Mouse (Mus musculus) adrenal gland, adult (tissue): ENCODE measurements at regions not wholly inside any gene's neighbourhood (a gene's known extent, or its start where the extent isn't known, plus 50 kb on each side); places are given as distances from the start of the nearest gene placed in this dataset.

ENCODE experiments used
- DNase-seq, 2 experiments: peaks; one replicate each; pipeline ENCODE4 v3.0.0; 2022 to 2023; ENCODE audit warnings: low spot score in 1 of 2; ENCODE audit not compliant: inconsistent age in 2 of 2

DNA sequence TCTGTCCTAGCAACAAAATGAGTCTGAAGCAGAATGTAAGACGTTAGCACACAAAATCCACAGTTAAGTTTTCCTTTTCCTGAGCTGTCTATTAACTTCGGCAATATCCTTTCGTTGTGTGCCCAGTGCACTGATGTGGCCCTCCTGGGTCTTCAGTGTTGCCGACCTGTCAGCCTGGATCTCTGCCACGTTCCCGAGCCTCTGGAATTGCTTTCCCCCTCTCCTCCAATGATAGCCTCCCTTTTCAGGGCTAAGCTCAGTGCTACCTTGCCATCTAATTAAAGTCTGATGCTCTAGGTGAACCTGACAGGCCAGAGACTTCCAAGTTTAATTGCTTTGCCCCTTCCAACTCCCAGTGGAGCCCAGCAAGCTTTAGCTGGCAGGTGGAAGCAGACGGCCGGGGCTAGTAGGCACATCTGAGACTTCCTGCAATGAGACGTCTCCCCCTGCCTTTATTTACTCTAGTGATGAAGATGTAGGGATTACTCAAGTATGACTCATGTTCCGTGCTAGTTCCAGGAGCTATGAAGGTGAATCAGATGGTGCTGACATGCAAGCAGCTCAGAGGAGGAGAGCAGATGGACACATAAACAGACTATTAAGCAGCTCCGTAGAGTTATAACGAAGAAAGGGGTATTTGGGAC is 894.3 kb upstream of the Car8 start:
- peak in 1 of 2 experiments; percentile 73 for DNase-seq

DNA sequence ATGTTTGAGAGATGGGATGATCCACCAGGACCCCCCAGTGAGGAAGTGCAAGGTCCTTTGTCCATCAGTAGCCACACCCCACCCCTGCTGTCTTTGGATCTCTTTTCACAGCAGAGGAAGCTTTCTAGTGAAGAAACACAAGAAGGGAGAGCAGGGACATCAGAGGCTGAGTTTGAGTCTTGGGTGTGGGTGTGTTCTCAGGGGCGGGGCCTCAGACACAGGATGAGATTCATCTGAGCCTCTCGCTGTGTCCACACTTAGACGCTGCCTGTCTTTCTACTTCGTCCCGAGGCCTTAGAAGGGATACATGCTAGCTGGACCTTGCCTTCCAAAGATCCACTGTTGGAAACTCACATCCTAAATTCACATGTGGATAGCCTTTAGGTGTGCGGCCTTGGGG is 893.5 kb upstream of the Car8 start:
- DNase-seq = no peak

DNA sequence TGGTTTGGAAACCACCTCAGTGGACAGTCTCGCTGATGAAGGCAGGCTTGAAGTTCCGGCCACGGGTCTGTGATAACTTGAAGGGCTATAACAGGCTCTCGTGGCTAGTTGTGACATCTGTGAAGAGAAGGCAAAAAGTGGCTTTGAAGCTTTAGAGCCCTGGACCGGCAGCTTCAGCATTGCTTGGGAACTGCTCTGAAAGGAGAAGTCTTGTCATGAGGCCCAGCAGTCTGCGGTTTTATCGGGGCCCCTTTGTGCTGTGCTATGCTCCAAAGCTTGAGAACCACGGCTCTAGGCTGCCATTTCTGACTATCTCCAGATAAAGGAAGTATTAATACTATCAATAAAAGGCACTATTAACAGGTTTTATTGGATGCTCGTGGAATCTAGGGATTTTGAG is 892.8 kb upstream of the Car8 start:
- no peak for DNase-seq

DNA sequence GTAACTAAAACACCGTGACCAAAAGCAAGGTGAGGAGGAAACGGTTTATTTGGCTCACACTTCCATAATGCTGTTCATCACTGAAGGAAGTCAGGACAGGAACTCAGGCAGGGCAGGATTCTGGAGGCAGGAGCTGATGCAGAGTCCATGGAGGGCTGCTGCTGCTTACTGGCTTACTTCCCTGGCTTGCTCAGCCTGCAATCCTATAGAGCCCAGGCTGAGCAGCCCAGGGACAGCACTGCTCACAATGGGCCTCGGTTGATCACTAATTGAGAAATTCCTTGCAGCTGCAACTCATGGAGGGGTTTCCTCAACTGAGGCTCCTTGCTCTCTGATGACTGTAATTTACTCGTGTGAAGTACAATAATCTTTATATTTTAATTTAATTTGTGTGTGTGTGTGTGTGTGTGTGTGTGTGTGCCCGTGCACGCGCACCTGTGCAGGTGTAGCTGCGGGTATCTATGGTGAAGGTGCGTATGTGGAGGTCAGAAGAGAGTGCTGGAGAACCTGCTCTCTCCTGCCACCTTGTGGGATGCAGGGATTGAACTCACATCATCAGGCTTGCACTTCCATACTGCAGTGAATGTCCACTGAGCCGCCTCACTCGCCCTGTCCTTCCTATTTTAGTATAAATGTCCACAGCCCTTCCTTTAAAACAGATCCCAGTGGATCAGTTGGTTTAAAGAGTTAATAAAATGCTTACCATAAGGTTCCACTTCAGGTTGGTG is 886.6 kb upstream of the Car8 start:
- DNase-seq = no peak

DNA sequence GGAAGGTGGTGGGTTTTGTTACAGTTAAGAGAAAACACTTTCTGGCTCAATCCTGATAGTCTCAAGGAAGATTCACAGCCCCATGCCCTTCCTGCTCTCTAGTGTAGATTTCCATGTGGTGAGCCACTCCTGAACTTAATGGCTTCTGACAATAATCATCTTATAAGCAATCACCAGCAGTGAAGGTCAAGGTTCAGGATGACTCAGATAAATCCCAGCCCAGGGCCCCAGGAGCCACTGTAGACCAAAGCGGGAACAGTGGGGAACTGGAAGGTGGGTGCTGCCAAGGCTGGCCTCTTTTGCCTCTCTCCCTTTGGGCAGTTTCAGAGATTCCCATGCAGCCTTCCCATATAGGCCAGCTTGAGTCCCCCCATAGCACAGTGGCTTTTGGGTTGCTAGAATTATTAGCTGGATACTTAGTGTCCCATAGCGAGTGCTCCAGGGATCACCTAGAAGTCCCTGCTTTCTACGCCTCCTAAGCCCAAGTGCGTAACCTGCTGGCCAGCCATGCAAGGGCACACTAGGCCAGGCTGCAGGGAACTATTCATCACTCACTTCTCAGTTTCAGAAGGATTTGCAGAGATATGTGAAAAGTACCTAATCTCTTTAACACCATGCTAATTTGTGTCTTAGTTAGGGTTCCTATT is 885.9 kb upstream of the Car8 start:
- peak; percentile 50 to 73 for DNase-seq

DNA sequence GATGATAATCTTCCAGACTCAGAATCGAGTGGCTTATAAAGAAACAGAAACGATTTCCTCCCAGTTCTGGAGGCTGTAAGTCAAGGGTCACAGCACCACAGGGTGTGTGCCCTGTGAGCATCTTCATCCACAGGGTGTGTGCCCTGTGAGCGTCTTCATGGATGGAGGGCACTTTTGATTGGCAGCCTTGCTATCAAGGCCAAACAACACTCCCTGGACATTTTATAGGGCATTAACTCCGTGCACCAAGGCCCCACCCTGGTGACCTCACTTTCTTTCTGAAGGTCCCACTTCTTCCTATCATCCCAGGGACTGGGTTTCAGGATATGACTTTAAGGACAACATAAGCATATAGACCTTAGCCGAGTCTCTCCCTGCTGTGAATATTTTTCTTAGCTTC is 885.3 kb upstream of the Car8 start:
- DNase-seq = no peak

DNA sequence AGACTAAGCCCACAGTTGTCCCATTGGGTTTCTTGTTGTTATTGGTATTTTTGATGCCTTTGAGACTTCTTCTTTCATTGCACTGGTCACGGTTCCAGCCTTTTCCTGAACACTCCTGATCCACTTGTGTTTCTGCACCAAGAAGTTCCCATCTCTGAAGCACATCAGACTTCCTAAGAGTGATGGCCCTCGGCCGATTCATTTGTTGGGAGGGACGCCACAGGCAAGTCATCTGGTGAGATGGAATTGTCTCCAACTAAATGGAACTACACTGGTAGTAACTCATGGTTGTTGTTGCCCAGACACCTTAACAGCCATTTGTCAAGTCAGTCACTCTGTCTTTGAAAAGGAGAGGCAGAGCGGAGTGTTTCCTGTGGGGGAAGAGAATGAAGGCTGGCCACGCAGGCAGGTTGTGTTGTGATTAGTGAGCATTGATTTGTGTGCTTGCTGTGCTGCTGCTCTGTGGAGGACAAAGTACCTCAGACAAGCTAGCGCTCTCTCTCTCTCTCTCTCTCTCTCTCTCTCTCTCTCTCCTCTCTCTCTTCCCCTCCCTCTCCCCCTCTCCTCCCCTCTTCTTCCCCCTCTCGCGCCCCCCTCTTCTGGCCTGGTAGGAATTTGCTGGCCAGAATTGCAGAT is 884.7 kb upstream of the Car8 start:
- DNase-seq = no peak

DNA sequence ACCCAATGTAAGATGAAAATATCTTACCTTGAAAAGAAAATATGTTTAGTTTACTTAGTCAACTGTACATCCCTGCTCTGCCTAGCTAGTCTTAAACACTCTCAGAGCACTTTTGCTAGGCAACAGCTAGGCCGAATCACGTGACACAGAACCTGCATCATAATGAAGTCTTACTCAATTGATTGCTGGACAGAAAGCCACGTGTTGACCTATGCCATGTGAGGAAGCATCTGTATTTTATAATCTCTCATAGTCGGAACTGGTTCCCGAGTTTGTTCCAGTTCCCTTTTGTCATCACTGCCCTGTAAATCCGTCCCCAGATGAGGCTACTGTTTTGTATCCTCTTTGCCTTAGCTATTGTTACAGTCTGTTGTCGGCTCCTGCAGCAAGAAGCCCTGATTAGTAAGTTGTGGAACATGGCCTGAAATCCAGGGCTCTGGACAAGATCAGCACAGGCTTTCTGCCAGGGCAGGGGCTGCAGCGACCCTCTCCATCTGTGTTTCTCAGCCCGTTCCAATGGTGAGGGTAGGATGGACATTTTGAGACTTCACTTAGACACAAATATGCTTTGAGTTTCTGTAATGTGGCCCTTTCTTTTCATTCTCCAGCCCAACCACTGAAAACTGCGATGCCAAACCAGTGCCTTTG is 883.9 kb upstream of the Car8 start:
- no peak for DNase-seq

DNA sequence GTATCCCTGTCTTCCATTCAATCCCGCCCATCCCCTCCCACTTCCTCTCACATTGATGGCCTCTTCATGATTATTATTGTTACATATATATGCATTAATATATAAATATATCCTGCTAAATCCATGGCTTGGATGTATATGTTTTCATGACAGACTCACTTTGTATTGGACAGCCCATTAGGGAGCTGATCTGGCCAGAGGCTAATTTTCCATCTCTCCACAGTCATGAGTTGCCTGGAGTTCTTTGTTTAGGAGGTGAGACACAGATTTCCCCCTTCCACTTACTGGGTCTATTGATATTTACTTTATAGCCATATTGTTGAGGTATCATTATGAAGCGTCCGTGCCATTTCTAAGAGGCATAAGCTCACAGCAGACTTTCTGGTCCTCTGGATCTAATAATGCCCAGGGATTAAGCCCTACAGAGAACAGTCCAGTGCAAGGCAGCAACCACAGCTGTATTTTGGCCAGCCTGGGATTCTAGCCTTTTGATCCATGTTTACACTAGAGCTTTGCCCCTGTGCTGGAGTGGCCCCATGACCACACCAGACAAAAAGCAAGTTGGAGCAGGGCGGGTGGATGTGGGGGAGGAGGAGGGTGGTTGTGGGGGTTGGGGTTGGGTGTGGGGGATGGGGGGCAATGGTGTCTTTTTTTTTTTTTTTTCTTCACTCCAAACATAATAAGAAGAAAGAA is 878.3 kb upstream of the Car8 start:
- no peak for DNase-seq

DNA sequence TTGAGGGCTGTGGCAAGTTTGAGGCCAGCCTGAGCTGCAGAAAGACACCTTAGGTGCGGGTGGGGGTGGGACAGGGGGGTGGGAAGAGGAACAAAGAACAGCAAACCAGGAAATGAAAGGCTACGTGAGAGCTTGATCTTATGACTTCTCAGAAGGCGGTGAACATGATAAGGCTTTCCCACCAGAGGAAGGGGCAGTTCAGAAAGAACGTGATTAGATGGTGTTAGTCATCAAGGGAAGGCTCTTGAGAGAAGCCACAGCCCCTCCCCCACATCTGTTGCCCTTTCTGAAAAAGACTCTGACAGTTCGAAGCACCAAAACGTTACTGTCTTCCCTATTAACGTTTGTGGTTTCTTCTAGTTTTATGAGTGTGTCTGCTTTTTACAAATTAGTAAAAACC is 877.0 kb upstream of the Car8 start:
- peak in 1 of 2 experiments; percentile 33 for DNase-seq

DNA sequence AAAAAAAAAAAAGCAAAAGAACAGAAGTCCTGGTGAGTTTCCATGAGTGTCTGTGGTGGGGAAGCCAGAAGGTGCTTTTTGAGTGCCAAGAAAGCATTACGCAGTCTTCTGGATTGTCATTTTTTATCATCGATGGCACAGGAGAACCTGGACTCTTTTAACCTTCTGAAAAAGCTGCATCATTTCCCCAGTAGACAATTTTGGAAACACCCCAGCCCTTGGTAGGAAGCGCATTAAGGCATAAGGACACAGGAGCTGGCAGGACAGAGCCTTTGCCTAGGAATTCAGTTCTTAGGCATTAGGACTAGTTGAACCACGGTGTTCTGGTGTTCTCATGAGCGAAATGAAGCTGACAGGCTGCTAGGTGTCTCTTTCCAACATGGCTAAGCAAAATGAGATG is 875.1 kb upstream of the Car8 start:
- DNase-seq = no peak

DNA sequence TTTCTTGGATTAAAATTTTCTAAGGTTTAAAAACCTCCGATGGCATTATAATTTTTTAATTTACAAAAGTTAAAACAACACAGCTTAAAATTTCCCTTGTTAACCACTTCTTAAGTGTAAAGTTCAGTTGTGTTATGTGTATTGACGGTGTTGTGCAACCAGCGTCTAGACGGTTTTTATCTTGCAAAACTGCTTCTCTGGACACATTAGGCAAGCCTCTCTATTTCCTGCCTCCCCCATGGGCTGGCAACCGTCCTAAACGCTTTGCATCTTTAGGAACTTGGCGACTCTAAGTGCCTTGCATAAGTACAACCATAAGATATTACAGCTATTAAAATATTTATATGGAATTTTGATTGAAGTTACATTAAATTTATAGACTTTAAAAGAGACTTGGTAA is 871.5 kb upstream of the Car8 start:
- peak in 1 of 2 experiments; percentile 59 for DNase-seq

DNA sequence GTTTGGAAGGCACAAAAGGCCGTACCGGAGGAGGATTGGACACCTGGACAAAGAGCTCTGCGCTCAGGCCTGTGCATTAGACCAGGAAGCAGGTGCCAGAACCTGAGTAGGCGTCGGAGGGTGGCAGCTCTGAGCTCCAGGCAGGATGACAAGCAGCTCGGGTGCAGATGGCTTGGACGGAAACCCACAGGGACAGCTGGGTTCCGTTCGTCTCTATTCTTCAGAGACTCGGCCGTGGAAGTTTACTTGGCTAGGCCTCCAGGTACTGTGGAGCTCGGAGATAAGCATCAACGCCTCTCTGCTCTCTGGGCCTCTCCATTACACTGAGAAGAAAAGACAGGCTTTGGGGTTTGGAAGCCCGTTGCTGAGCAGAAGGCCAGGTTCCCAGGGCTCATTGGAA is 868.5 kb upstream of the Car8 start:
- no peak for DNase-seq

DNA sequence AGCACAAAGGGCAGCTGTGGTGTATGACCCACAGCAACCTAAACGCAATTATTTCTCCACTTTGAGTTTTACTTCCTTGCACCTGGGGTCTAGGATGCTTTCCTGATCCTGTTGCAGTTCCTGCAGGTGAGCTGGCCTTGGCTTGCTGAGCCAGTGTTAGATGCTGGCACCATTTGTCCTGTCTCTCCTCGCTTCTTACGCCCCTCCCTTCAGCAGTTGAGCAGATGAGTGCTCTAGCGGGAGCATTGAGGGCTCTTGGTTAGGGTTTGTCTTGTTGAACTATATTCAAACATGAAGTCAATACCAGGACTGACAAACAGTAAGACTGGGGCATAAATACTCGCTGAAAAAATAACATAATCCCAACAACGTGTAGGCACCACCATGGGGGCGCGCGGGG is 867.9 kb upstream of the Car8 start:
- DNase-seq = no peak

DNA sequence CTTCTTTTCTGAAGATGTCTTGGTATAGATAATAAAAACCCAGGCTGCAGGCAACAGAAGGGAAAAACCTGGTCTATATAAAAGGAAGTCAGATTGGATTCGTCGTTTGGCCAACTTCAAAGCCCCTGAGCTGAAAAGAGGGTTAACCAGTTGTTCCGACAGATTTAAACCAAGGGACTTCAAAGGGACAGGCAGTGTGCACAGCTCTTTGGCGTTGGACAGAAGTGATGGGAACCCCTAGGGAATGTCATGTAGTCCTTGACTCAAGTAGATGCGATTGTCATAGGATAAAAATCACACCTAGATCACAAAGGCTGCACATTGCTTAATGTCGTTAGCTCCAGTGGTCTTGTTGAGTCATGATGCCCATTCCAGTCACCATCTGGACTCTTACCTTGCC is 865.8 kb upstream of the Car8 start:
- no peak for DNase-seq

DNA sequence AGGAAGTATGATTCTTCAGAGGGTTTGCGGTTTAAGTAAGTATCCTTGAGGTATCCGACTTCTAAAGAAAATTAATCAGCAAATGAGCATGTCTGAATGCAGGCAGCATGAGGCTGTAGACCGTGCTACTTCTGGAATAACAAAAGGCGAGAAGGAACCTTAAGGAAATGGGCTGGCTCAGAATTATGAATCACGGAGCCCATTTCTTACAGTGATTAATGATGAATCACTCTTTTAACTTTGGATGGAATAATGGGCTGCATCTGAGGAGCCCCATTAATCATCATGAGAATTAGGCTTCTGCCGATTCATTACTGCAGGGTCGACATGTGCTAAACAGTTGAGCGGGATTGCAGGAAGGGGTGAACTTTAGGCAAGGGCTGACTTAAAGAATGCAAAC is 865.1 kb upstream of the Car8 start:
- peak in 1 of 2 experiments; percentile 47 for DNase-seq

DNA sequence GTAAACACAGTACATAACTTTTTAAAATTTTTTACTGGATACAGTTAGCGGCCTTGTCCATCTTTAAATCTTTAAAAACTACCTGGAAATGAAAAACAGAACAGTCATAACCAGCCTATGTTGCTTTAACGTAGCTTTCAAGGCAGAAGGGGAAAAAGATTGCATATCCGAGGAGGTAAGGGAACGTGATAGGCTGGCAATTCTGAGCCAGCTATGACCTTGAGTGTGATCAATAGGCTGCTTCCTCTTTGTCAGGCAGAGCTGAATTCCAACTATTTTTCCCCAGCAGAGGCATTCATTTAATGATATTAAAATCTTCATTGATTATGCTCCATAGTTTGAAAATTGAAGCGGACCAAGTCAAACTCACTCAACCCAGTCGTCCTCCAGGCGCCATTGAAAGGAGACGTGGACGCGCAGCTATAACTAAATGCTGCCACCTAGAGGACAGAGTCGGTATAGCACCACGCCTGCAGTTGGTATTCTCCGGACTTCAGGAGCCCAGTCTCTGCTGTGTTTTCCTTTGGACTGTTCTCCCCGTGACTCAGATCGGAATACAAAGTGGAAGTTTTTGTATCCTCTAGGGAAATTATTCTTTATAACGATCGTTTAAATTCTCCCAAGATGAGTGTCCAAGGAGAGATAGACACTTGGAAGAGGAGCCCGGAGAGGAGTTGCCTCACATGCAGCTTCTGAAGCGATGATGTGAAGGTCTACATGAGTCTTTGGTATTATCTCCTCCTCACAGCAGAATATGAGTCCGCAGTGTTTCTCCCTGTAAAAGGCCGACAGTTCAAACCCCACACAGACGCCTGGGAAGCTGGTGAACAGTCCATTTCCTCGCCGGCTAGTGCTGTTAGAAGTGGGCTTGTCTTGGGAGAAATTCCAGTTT is 858.2 kb upstream of the Car8 start:
- peak; percentile 86 to 96 for DNase-seq

DNA sequence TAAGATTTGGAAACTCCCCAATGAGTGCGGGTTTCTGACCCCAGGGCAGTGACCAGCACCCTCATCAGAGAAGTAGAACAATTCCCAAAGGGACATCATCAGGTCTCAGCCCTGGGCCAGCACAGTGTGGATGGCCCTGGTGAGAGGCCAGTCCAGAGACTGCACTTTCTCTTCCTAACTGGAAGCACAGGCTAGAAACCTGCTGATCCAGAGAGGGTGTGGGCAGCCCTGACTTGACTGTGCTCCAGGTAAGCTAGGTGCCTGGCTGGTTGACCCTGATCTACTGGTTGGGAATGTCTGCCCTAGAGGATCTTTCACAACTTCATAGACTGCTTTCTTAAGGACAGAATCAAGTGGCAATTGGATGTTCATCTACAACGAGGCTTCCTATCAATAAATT is 857.4 kb upstream of the Car8 start:
- DNase-seq = no peak

DNA sequence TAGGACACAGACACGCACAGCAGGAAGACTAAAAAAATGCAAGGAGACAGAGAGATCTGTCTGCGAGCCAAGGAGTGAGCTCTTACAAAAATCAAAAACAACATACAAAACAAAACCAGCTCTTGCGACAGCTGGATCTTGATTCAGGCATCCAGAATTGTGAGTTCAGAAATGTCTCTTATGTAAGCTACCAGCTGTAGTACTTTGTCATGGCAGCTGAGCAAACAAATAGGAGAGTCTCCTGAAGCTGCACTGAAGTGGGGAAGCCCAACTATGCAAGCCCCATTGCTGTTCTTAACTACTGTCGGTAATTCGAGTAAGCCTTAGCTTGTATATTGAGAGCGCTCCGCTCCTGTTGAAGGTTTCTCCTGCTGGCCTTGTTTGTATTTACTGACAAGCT is 856.8 kb upstream of the Car8 start:
- no peak for DNase-seq

DNA sequence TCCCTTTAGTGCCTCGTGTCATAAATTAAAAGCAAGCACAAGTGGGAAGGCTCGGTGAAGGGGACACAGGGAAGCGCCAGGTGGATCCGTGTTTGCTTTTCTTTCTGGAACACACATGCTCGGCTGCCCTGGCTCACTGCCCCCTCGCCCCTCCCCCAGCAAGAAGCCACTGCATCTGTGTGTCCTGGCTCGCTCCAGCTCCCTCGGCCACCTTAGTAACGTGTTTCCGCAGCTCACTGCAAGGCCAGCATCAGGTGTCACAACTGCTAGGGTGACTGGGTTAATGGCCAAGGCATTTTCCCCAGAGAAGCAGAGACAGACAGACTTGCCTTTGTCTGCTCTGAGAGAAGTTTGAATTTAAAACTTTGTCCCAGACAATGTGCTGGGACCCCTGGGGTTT is 855.7 kb upstream of the Car8 start:
- DNase-seq = no peak
